Mouse (Mus musculus) thymus, postnatal 36 days (tissue): ENCODE measurements around the gene Mat2a.

Experiments used
- DNase-seq, 2 experiments: peaks; one replicate each; pipeline ENCODE4 v3.0.0; 2022; ENCODE audit warnings: mixed read lengths in 2 of 2

The Mat2a gene

DNA sequence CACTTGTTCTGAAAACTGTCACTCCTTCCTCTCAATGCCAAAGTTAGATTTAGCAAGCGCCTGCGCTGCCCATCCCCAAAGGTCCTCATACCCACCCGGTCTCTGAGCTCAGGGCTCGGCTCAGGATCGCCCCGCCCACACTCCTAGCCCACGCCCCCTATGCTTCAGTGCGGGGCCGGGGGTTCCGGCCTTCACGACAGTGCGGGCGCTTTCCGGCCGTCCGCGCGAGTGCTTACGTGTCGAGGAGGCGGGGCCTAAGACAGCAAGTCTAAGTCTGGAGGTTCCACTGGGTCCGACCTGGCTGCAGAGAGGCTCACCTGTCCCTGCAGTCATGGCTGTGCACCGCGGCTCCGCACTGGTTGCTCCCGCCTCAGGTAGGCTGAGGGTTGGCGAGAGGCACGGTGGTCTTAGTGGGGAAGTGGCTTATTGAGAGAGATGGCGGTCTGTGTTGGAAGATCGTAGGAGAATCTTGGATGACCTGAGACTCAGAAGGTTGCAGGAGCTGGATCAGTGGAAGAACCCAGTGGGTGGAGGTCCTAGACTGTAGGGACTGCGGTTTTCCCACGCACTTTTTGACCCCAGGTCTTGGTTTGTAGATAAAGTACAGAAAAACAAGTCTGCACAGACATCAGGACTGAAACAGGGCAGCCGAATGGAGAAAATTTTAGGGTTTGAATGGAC lies 25.1 kb downstream of the Mat2a start, which contains the start of gene Ggcx:
Ggcx (plus strand) TSS at position 233 of the 681 bp plus-strand sequence.
- DNase-seq: peak; percentile 95 to 96

DNA sequence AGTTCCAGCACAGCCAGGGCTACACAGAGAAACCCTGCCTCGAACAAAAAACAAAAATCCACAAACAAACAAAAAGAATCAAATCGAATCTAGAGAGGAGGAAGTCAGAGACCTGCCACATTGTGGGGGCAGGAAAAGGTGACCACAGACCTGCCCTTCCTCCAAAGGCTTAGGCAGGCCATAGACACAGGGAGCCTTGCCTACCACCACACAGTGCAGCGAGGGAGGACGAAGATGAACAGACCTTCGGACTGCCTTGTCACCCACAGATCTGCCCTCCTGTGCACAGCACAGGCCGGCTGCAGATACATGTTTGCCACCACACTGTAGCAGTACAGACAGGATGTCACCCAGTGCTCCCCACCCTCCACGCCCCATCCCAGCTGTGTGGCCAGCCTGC lies 28.8 kb downstream of the Mat2a start:
- no peak for DNase-seq

DNA sequence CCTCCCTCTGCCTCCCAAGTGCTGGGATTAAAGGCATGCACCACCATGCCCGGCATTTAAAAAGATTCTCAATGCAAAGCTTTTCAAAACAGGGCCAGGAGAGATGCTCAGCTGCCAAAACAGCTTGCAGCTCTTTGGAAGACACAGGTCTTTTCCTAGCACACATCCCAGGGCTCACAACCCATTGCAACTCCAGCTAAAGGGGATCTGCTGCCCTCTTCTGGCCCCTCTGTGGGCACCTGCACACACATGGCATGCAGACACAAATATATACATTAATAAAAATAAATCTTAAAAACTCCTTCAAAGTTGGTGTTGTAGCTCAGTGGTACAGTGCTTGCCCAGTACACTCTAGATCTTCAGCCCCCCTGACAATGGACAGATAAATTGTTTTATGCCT lies 29.4 kb downstream of the Mat2a start:
- no peak for DNase-seq

DNA sequence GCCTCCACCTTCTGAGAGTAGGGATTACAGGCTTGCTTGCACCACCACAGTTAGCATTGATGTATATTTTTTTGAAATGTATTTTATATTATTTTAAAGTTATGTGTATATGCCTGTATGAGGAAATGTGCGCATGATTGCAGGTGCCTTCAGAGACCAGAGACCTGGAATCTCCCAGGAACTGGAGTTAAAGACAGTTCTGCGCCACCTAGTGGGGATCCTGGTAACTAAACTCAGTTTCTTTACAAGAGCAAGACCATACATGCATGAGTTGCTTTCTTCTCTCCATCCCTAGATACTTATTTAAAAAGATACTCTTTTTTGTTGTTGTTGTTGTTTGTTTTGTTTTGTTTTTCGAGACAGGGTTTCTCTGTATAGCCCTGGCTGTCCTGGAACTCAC lies 29.8 kb downstream of the Mat2a start:
- DNase-seq: peak in 1 of 2 experiments; percentile 41

DNA sequence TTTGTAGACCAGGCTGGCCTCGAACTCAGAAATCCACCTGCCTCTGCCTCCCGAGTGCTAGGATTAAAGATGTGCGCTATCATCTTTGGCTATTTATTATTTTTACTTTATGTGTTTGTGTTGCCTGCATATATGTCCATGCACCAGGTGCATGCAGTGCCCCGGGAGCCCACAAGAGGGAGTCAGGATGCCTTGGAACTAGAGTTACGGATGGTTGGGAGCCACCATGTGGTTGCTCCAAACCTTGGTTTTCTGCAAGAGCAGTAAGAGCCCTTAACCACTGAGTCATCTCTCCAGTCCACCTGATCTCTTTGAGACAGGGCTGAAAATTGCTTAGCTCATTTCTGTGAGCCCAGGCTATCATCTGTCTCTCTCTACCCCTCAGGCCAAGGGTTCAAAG lies 32.2 kb downstream of the Mat2a start:
- DNase-seq: peak; percentile 81 to 83

DNA sequence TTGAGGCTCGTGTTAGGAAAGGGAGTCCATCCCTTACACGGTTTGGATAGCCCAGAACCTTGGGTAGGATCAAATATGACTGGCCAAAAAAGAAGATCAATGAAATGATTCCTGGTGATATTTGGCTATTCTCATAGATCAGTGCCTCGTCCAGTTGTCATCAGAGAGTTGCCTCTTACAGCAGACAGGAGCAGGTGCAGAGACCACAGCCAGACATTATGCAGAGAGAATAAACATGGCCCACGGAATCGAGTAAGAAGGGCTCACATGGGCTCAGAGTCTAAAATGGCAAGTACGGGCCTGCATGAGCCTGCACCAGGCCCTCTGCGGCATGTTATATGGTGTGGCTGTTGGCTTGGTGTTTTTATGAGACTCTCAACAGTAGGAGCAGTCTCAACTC lies 34.0 kb downstream of the Mat2a start:
- DNase-seq: no peak

DNA sequence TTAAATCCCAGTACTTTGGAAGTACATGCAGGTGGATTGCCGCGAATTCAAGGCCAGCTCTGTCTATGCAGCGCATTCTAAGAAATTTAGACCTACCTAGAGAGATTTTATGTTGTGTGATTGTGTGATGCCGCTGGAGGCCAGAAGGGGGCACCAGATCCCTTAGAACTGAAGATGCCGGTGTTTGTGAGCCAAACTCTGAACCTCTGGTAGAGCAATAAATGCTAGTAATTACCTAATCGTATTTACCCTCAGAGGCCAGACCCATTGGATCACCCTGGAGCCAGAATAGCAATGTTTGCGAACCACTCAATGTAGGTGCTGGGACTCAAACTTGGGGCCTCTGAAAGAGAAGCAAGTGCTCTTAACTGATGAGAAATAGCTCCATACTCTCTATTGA lies 37.5 kb downstream of the Mat2a start:
- peak; percentile 71 to 74 for DNase-seq

DNA sequence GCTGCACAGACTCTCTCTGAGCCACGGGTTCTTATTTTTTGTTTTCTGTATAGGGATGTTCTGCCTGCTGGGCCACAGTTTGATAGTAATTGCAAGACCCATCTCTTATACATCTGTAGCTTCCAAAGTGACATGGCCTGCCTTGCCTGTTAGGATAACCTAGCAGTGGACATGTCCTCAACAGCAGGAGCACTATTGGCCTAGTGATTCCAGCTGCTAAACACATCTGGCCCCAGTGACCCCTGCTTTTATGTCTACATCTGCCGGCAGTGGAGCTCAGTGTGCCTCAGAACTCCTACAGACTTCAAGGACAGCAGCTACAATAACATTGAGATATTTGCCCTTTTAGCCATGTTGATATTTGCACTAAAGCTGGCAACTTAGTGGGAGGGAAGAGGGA lies 39.4 kb downstream of the Mat2a start:
- no peak for DNase-seq

DNA sequence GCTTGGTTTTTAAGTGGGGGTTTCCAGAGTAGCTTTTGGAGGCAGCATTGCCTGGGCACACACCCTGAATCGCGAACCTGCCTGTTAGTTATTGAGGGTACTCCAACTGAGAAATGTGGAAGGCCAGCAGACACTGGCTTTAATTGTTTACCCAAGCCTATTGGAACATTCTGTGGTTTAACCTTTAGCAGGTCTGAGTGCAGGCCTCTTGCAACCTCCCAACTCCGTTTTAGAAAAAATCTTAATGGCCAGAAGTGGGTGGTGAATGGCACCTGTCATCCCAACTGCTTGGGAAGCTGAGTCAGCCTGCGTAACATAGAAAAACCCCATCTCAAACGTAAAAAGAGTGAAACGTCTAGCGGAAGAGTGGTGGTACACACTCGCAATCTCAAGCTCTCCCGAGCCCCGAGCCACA lies 42.5 kb downstream of the Mat2a start:
- DNase-seq: no peak

DNA sequence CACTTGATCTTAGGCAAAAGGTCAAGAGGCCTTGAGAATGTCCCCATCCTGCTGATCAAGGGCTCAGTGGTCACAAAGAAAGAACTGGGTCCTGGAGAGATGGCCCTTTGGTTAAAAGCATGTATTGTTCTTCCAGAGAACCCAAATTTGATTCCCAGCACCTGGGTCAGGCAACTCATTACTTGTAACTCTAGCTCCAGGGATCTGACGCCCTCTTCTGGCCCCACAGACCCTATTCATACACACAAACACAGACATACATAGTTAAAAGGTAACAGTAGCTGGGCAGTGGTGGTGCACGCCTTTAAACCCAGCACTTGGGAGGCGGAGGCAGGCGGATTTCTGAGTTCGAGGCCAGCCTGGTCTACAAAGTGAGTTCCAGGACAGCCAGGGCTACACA lies 47.0 kb downstream of the Mat2a start:
- DNase-seq: no peak

DNA sequence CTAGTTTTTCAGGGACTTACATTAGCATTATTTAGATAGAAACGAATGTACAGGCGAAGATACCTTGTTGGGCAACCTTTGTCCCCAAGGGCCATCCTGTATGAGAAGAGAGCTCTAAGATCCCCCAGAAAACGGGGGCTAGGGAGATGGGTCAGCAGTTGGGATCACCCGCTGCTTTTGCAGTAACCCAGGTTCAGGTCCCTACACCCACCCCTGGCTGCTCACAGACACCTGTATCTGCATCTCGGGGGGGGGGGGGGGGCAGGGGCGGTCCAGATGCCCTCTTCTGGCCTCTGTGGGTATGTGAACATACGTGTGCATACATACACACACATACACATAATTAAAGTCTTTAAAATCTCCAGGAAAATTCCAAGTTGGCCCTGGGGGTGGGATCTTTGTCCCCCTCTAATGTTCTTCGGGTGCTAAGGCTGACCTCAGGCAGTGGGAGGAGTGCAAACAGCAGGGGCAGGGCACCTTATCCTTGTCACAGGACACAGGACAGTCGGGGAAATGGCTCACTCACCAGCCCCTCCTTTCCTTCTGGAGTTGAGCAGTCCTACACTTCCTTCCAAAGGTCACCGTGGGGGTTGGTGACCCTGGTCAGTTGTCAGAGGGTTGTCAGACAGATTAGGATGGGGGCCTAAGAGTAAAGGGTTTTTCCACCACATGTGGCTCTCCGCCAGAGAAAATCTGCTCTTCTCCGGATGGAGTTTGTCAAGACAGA lies 48.4 kb downstream of the Mat2a start:
- DNase-seq: no peak

DNA sequence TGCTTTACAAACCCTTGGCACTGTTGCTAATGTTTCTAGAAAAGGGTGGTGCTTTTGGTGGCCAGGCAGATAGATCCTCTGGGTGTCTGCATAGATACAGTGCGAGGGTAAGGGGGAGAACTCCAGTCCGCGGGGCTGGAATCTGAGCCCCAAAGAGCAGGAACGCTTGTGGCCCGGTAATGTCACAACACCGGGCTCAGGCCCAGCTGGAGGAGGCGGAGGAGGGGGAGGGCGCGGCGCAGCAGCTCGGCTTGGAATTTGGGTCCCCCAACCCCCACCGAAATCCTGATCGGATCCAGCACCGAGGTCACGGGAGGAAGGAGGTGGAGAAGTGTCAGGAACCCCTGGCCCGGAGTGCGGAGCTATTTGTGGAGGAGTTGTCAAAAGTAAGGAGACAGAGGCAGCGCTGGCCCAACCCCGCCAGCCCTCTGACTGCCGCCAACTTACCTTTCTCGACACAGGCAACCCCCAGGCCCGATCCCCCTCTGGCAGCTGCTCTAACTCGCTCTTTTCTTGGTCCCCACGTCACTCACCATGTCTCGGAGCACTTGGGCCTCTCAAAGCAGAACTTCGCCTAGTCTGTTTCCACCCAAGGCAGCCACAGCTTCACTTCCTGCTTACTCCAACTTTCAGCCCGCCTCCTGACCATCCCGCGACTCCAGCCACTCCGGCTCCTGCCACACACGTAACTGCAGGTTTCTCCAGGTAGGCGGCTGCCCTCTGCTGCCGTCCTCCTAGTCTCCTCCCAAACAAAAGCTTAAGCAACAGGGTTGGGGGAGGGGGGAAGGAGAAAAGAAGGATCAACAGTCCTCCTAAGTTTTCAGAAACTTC lies 49.2 kb downstream of the Mat2a start, which contains the start of gene Vamp8:
Vamp8 (minus strand) TSS at position 763 of the 831 bp plus-strand sequence.
- peak; percentile 62 to 65 for DNase-seq

DNA sequence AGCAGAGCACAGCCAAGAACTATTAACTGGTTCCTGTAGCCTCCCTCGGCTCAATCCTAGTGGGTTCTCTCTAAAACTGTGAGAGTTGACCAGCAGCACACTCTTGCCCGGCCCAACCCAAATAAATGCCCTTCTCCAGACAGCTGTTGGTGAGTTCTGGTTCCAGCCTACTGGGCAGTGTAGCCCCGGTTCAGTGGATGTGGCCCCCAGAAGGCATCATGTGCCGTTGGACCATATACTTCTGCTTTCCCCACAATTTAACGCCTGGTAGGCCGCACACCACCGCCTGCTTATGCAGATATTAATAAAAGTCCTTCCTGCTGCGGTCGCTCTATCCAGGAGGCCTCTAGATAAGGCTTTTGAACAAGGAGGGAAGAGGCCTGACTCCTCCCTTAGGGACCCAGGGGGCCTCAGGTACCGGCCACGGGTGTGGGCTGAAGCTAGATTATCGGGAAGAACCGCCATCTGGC lies 49.9 kb downstream of the Mat2a start:
- no peak for DNase-seq

DNA sequence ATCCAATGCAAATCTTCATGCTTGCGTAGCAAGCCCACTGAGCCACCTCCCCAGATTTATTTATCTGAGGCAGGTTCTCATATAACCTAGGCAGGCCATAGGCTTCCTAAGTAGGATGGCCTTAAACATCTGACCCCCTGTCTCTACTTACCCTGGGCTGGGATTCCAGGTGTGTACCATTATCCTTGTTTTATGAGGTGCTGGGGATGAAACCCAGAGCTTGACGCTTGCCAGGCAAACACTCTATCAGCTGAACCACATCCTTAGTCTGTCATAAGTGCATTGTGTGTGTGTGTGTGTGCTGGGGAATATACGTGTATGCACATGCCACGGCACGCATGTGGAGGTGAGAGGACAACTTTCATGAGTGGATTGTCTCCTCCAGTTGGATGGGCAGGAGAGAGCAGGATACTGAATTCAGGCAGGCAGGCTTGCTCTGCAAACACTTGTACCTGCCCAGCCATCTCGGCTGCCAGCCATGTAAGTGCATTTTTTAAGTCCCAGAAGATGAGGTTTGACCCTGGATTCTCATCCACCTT lies 50.5 kb downstream of the Mat2a start:
- no peak for DNase-seq

DNA sequence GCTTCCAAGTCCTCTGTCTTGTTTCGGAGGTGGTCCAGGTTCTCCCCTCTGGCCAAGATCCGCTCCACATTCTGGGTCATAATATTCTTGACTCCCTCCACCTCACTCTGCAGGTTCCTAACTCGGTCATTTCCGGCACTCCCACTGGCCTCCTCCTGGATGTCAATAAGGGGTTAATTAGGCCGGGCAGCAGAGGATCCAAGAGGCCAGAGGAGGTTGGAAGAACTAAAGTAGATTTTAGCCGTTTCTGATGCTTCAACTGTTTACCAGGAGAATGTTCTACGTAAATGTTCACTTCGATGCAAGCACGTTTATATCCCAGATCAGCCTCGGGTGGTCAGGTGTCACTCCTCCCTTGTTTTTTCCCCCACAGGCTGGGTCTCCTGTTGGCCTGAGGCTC lies 51.1 kb downstream of the Mat2a start:
- DNase-seq: no peak

DNA sequence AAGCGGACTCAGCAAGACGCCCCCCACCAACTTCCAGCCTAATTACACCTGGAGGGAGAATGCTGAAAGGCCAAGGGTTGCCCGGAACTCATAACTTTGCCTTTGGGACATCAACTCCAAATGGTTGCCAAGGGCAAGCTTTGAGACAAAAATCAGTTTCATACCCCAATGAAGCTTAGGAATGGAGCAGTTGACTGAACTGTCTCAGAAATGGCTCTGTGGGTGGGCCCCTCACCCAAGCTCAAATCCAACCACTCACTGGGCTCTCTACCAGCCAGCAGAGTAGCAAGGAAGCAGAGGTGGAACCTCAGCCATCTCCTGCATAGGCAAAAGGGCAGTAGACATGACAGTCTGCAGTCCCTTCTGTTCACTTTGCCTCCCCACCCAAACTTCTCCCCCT lies 51.5 kb downstream of the Mat2a start:
- no peak for DNase-seq

DNA sequence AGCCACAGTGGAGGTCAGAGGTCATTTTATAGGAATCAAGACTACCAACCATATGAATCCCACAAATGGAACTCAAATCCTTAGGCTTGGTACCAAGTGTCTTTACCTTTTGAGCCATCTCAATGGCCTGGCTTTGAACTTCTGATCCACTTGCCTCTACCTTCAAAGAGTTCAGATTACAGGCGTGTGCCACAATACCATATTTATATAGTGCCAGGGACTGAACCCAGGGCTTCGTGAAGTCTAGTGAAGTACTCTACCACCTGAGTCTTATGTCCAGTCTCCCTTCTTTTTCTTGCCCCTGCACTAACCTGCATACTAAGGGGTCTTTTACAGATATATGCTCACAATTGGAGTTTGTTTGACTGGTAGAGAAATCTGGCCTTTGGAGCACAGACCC lies 52.8 kb downstream of the Mat2a start:
- DNase-seq: no peak

DNA sequence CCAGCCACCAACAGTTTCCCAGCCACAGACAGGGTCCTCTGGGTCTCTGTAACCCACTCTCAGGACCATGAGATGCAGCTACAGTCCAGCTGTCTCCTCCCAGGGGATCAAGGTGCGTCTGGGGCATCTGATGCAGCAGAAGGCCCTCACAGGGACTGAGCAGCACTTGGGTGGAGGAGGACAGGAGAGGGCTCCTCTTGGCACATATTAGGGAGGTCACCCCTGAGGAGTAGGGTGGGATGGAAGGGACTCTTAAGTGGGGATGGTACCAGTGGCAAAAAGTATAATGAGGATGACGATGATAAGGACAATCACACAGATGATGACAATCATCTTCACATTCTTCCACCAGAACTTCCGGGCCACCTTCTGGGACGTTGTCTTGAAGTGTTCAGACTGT lies 54.1 kb downstream of the Mat2a start:
- no peak for DNase-seq

DNA sequence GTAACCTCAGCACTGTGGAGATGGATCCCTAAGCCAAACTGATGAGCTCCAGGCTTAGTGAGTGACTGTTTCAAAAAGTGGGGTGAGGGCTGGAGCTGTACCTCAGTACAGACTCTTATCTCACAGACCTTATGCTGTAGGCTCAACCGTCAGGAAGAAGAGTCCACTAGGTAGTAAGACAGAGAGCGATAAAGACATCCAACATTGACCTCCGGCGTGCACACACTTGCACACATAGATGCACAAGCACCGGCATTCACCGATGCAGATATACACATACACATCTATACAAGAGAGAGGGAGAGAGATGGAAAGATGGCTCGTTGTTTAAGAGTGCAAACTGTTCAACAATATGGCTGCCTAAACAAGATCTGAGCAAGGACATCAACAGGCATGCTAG lies 55.4 kb downstream of the Mat2a start:
- no peak for DNase-seq

DNA sequence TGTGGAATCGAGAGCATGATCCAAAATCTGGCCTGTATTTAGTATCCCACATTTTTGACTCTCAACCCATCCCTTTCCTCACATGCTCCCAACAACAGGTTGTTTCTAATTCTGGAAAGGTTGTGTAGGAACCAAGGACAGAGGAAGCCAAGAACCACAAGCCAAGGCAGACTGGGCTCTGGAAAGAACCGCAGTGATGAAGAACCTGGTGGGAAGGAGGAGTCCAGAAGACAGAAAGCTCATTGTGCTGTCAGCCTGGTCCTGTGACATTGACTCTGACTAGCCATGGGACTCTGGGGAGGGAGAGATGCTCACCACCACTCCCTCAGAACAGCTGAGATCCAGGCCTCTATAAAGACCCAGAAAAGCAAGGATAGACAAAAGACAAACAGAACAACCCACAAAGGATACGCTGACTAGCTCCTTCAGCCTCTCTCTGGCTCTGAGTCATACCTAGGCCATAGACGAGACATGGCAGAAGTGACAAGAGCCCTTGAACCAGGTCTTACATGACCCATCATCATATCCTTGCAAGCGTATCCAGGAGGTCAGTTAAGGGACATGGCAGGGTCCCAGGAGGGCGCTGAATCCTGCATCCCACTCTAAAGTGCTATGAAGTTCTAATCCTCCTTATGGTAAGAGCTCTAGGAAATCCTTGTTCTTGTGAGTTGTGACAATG lies 56.1 kb downstream of the Mat2a start:
- DNase-seq: no peak
